Mouse (Mus musculus): ENCODE measurements around the gene Tbc1d9b.

- TF ChIP-seq CTCF (IDR thresholded peaks at IDR 0.05; ENCODE audit: borderline replicate concordance, control insufficient read depth, extremely low read depth, insufficient read depth, low read length, poor library complexity) = no peak
- no peak for TF ChIP-seq POLR2A (IDR thresholded peaks at IDR 0.05; ENCODE audit: control insufficient read depth, extremely low read depth, insufficient read depth, low read length, poor library complexity)
Measured at GRCm38 (mm10) chr11:50197500-50197899, 66.3 kb downstream of the Tbc1d9b start.
